Mouse (Mus musculus): ENCODE data around the gene Zfp689.

- no peak for TF ChIP-seq CTCF (IDR thresholded peaks at IDR 0.05; ENCODE audit: control insufficient read depth, insufficient read depth, insufficient replicate concordance, low read depth, low read length)
- no peak for TF ChIP-seq POLR2A (IDR thresholded peaks at IDR 0.05; ENCODE audit: control insufficient read depth, low read depth, low read length)
Observed at GRCm38 (mm10) chr7:127474378-127475070, 25.6 kb upstream of the Zfp689 start.

All from testis, adult 2 months (tissue).